Mouse (Mus musculus) brain, embryonic 14.5 days (tissue): ENCODE data around the gene Olfr646. TPM values are rescaled to one million over a fixed set of nuclear protein-coding genes. Genes with fewer than 3 reads are reported as not detected.

Experiments
- DNase-seq: peaks from one replicate; pipeline ENCODE4 v3.0.0-alpha.2; 2011; ENCODE audit warnings: low read depth
- CTCF ChIP-seq: fragments of 200-500 bp; IDR thresholded peaks from 2 replicates; pipeline ENCODE4 v1.5.1; 2012; ENCODE audit warnings: inconsistent platforms, mild to moderate bottlenecking, moderate library complexity, borderline replicate concordance; ENCODE audit not compliant: insufficient read depth, insufficient read length; ENCODE audit errors: extremely low read depth
- POLR2A ChIP-seq: fragments of 200-500 bp; IDR thresholded peaks from 2 replicates; pipeline ENCODE4 v1.6.1; 2012; ENCODE audit warnings: mild to moderate bottlenecking, inconsistent platforms, borderline replicate concordance; ENCODE audit not compliant: poor library complexity, insufficient read depth, insufficient read length, severe bottlenecking; ENCODE audit errors: extremely low read depth
- polyA plus RNA-seq: library from polyadenylated mRNA; depleted of rRNA; stranded (reverse); fragments of >200 nt; gene quantifications from 2 replicates; pipeline ENCODE4 v1.2.3, GENCODE M21; 2012; rRNA removed

Olfr646 gene
- not detected in 2 replicates for polyA plus RNA-seq

DNA sequence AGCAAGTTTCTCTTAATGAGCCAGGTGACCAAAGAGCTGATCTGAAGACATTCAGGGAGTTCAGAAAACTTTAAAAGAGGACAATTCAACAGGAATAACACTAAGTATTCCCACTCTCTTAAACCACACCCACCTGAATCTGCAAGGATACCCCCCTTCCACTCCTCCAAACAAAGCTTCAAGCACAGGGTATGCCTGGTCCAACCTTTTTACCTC lies at the start of gene Olfr646:
Olfr646 (plus strand) TSS at position 117 of the 216 bp plus-strand sequence.
- TF ChIP-seq CTCF (no peak), POLR2A (no peak)
- DNase-seq, result no peak

- DNase-seq, result no peak
- TF ChIP-seq CTCF (no peak), POLR2A (no peak)
Observed at GRCm38 (mm10) chr7:104059215-104059614, 45.5 kb upstream of the Olfr646 start.

DNA sequence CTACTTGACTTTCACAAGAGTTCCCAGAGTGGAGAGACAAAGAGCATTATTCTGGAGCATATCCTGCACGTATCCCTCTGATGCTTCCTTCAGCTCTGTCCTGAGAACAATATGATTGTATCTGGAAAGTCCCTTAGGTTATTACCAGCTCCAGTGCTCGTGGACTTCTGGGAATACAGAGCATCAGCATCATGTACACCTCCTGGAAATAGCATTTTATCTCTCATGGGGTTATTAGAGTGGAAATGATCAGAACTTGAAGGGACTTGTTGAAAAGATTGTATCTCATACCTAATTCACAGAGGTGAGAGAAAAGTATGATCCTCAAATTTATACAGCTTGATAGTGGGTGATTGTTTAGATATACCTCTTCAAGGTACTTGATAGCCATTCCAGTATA lies 43.3 kb upstream of the Olfr646 start, which contains the start of gene 4930516K23Rik:
4930516K23Rik (minus strand) TSS at position 101 of the 400 bp plus-strand sequence.
- DNase-seq, result no peak
- TF ChIP-seq POLR2A, result no peak
- no peak for TF ChIP-seq CTCF

DNA sequence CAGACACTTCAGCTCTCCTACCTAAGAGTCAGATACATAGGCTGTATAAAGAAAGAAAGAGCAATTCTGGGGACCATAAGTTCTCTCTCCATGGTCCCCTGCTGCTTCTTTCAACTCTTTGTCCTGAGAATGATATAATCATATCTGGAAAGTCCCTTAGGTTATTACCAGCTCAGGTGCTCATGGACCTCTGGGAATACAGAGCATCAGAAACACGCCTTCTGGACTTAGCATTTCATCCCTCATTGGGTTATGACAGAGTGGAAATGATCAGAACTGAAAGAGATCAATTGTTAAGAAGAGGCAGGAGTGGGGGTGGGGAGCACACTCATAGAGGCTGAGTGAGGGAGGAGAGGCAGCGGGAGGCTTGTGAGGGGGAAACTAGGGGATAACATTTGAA lies 32.9 kb upstream of the Olfr646 start, which contains the start of gene Olfr644:
Olfr644 (minus strand) TSS at position 101 of the 400 bp plus-strand sequence.
- no peak for DNase-seq
- no peak for TF ChIP-seq CTCF
- no peak for TF ChIP-seq POLR2A

DNA sequence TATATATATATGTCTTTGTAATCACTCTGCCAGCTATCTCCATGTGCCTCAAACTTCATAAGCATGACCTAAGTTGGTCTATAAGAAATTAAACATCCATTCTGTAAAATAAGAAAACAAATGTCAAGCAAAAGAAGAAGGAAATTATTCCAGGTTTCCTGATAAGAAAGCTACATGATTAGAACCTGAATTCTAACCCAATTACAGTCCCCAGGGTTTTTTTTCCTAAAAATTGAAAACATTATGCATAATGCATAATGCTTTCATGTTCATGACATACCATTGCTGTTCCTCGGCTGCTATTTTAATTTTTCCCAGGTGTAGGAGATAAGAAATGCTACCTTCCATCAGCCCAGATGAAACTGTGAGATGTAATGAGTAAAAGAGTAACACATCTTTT lies 19.3 kb upstream of the Olfr646 start, which contains the start of gene Olfr645:
Olfr645 (minus strand) TSS at position 101 of the 400 bp plus-strand sequence.
- DNase-seq, result no peak
- TF ChIP-seq CTCF (no peak), POLR2A (no peak)

- TF ChIP-seq CTCF (no peak), POLR2A (no peak)
- DNase-seq, result no peak
Observed at GRCm38 (mm10) chr7:104103913-104104756, 538 bp upstream of the Olfr646 start.

- no peak for TF ChIP-seq POLR2A
- no peak for TF ChIP-seq CTCF
Observed at GRCm38 (mm10) chr7:104129726-104130125, 25.1 kb downstream of the Olfr646 start, which contains the start of gene Ubqln5. Gene Ubqln5 (minus strand): TSS chr7:104129826.

GRCm38 (mm10) chr7:104137305-104137704 lies 32.6 kb downstream of the Olfr646 start, which contains the start of gene Olfr643:
Gene Olfr643 (minus strand): TSS chr7:104137405.
- TF ChIP-seq POLR2A (no peak), CTCF (no peak)
- no peak for DNase-seq

More at GRCm38 (mm10) chr7:104129726-104130125, 25.1 kb downstream of the Olfr646 start, which contains the start of gene Ubqln5:
- no peak for DNase-seq

DNA sequence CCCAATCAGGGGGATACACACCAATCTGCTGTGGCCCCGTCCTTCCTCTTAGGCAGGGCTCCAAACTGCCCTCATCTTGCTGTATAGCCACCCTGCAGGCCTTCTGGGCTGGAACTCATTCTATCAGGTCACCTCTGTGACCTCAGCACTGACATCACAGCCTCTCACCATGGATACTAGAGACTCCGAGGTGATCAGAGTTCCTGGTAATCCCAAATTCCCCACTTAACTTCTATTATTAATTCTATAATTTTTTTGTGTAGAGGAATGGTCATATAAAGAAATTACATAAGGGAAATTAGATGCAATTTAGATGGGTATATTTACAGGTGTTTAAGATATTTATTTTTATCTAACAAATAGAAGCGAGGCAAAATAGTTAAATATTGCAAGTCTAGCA lies 38.5 kb downstream of the Olfr646 start, which contains the start of gene Ubqln3:
Ubqln3 (minus strand) TSS at position 101 of the 400 bp plus-strand sequence.
- TF ChIP-seq POLR2A (no peak), CTCF (no peak)
- no peak for DNase-seq

- TF ChIP-seq CTCF (no peak), POLR2A (no peak)
- DNase-seq, result no peak
Observed at GRCm38 (mm10) chr7:104150456-104150855, 45.8 kb downstream of the Olfr646 start, which contains the start of gene Ubqlnl. Gene Ubqlnl (minus strand): TSS chr7:104150556.

Other genes starting within 250 kb of the Olfr646 start
- gene Olfr66, start 218.6 kb upstream of the Olfr646 start, polyA plus RNA-seq, result not detected in 2 replicates
- not detected in 2 replicates for gene Olfr64, start 210.4 kb upstream of the Olfr646 start, polyA plus RNA-seq
- not detected in 2 replicates for gene Olfr65, start 201.4 kb upstream of the Olfr646 start, polyA plus RNA-seq
- gene Olfr631, start 176.0 kb upstream of the Olfr646 start, polyA plus RNA-seq, result not detected in 2 replicates
- not detected in 2 replicates for gene Olfr632, start 170.5 kb upstream of the Olfr646 start, polyA plus RNA-seq
- gene Olfr633, start 160.4 kb upstream of the Olfr646 start, polyA plus RNA-seq, result not detected in 2 replicates
- gene Olfr635, start 133.7 kb upstream of the Olfr646 start, polyA plus RNA-seq, result not detected in 2 replicates
- gene Olfr638, start 106.1 kb upstream of the Olfr646 start, polyA plus RNA-seq, result not detected in 2 replicates
- gene Olfr639, start 87.6 kb upstream of the Olfr646 start, polyA plus RNA-seq, result not detected in 2 replicates
- gene Olfr640, start 79.3 kb upstream of the Olfr646 start, polyA plus RNA-seq, result not detected in 2 replicates
- not detected in 2 replicates for gene Olfr641, start 69.4 kb upstream of the Olfr646 start, polyA plus RNA-seq
- gene Olfr642, start 52.2 kb upstream of the Olfr646 start, polyA plus RNA-seq, result not detected in 2 replicates
- gene 4930516K23Rik, start 43.4 kb upstream of the Olfr646 start, polyA plus RNA-seq, result not detected in 2 replicates
- not detected in 2 replicates for gene Olfr644, start 33.0 kb upstream of the Olfr646 start, polyA plus RNA-seq
- gene Olfr645, start 19.4 kb upstream of the Olfr646 start, polyA plus RNA-seq, result not detected in 2 replicates
- gene Ubqln5, start 25.0 kb downstream of the Olfr646 start, polyA plus RNA-seq, result not detected in 2 replicates
- gene Olfr643, start 32.5 kb downstream of the Olfr646 start, polyA plus RNA-seq, result not detected in 2 replicates
- not detected in 2 replicates for gene Ubqln3, start 38.4 kb downstream of the Olfr646 start, polyA plus RNA-seq
- gene Ubqlnl, start 45.7 kb downstream of the Olfr646 start, polyA plus RNA-seq, result not detected in 2 replicates
- not detected in 2 replicates for gene Olfm5, start 60.0 kb downstream of the Olfr646 start, polyA plus RNA-seq
- gene Olfr648, start 78.5 kb downstream of the Olfr646 start, polyA plus RNA-seq, result 0.08 and 0.10 TPM in 2 replicates
- not detected in 2 replicates for gene Olfr649, start 91.1 kb downstream of the Olfr646 start, polyA plus RNA-seq
- 0.29 and 0.47 TPM in 2 replicates for gene Trim6, start 113.9 kb downstream of the Olfr646 start, polyA plus RNA-seq
- gene Trim34a, start 139.6 kb downstream of the Olfr646 start, polyA plus RNA-seq, result 1.3 and 1.4 TPM in 2 replicates
- gene Trim5, start 183.2 kb downstream of the Olfr646 start, polyA plus RNA-seq, result 0.09 and 0.15 TPM in 2 replicates
- gene Trim12a, start 210.6 kb downstream of the Olfr646 start, polyA plus RNA-seq, result 1.4 and 2.0 TPM in 2 replicates
- 0.08 TPM in 1 of 2 replicates, not detected in the other for gene Trim34b, start 224.6 kb downstream of the Olfr646 start, polyA plus RNA-seq
- 1.1 and 1.8 TPM in 2 replicates for gene Trim12c, start 248.5 kb downstream of the Olfr646 start, polyA plus RNA-seq